Mouse (Mus musculus) cerebellum, adult 8-10 months (tissue): Measurements from ENCODE around the gene Cdr2.
"Not testable (repeated sequence)": the region's sequence is repeated elsewhere in the genome, so short reads cannot be mapped to it uniquely, and the experiment has no call there.

Experiments
- DNase-seq: peaks from one replicate; pipeline ENCODE4 v3.0.0; 2022

Cdr2 gene

GRCm38 (mm10) chr7:120982200-120982841 lies at the start of gene Cdr2, which contains the start of gene Mfsd13b:
TSS of gene Cdr2 (minus strand) at chr7:120982312.
TSS of gene Mfsd13b (plus strand) at chr7:120982509.
- DNase-seq = peak; percentile 97

GRCm38 (mm10) chr7:121029947-121030346 lies 47.8 kb upstream of the Cdr2 start:
- not testable (repeated sequence) for DNase-seq

DNA sequence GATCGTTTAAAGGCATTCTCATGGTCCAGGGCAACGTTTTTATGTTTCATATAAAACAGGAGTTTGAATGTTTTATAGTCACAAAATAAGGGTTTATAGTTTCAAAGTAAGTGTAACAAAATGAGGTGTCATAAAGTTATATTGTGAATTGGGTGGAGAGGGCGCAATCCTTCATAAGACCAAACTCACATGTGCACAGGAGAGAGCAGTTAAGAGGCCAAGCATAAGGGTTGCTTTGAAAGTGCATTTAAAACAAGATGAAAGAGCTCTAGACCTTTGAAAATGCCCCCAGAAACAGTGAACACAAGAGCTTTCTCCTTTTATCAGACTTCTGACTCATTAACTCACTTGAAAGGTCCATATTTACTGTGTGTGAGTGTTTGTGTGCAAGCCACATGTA lies 44.2 kb upstream of the Cdr2 start:
- DNase-seq = no peak

DNA sequence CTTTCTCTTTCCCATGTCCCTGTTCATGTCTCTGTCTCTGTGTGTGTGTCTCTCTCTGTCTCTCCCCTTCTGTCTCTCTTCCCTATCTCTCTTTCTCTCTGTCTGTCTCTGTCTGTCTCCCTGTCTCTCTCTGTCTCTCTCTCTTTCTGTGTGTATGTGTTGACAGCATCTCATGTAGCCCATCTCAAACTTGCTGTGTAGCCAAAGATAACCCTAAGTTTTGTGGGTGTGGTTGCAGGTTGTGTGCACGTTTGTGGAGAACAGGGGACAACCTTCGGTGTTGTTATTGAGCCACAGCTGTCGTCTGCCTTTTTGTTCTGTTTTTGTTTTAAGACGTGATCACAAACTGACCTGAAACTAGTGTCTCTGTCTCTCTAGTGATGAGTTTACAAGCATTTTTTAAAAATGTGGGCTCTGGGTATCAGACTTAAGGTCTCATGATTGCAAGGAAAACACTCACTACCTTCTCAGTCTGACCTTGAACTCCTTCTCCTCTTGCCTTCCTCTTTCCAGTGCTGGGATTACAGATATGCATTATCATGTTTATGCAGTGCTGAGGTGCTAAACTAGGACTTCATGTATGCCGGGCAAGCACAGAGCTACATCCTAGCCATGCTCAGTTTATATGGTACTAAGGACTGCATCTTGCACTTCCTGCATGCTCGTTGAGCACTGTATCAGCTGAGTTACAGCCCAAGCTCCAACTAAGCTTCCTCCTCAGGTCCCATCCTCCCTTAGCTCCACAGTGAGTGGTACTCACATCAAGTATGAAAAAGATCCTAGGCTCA lies 43.3 kb upstream of the Cdr2 start:
- DNase-seq = no peak

- no peak for DNase-seq
Measured at GRCm38 (mm10) chr7:121020277-121020676, 38.2 kb upstream of the Cdr2 start.

DNA sequence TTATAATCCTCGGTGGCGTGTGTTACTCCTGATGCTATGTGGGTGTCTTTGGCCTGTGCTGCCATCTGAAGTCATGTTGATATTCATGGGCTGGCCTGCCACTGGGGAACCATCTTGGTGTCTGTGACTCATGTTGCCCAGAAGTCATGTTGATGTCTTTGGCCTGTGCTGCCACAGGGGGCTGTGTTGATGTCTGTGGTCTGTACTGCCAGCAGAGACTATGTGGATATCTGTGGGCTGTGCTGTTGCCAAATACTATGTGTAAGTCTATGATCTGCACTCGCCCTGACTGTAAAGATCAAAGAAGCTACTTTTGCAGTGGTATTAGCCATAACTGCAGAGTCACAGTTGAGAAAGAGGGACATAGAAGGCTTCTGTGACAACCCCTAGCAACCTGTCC lies 36.7 kb upstream of the Cdr2 start:
- no peak for DNase-seq

GRCm38 (mm10) chr7:121014486-121014885 lies 32.4 kb upstream of the Cdr2 start:
- no peak for DNase-seq

DNA sequence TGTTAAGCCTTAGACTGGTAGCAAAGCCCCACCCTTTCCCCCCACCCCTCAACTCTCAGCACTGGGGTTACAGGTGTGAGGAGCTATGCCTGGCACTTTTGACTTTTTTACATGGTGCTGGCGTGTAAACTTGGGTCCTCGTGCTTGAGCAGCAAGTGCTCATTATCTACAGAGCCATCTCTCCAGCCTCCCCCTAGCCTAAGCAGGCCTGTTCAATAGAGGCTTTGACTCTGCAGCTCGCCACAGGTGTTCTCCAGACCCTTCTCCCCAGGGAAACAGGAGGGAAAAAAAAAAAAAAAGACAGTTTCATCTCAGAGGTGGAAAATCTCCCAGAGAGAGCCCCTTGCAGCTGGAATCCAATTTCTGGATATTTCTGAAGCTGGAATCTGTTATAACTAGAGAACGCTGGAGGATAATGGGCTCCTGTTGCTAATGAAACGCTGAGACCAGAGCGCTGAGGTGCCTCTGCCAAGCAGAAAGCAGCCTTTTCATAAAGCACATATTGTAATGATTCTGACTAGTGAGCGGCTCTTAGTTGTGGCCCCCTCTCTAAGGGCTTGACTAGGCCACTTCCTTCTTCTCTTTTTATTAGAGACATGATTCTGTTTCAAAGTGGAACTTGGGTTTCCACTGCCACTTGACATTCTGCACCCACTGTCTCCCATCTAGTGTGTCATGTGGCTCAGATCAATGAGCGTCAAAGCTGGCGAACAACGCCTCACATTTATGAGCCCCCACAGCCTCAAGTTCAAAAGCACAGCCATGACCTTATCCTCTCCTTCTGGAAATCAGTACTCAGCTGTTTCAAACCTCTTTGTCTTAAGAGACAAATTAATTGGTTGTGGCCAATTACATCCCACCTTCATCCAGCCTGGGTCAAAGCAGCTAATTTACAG lies 29.9 kb upstream of the Cdr2 start:
- DNase-seq = no peak

DNA sequence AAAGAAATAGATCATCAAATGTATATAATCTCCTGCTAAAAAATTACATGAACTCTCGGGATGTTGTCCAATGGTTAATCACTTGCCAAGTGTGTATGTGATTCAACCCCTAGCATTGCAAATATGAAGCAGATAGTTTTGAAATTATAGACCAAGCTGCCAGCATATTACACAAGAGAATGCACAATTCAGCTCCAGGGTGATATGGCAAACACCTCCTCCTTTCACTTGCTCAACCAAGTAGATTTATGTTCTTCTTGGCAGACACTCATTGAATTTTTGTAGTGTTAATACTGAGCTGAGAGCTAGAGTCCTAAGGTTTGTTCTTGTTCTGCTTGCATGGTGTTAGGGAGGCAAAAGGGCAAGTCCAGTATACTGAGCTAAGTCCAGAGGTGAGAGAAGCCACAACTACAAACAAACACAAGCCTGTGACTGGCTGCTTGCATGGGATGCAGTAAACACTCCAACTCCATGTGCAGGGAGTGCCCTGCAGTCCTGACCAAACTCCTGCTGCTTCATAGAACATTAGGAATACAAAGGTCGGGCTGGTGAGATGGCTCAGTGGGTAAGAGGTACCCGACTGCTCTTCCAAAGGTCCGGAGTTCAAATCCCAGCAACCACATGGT lies 21.8 kb upstream of the Cdr2 start:
- no peak for DNase-seq

- no peak for DNase-seq
Measured at GRCm38 (mm10) chr7:121002407-121002928, 20.4 kb upstream of the Cdr2 start.

GRCm38 (mm10) chr7:121001879-121002278 lies 19.8 kb upstream of the Cdr2 start:
- DNase-seq = no peak

GRCm38 (mm10) chr7:121000065-121000822 lies 18.1 kb upstream of the Cdr2 start:
- no peak for DNase-seq

GRCm38 (mm10) chr7:120999021-120999530 lies 17.0 kb upstream of the Cdr2 start:
- no peak for DNase-seq

DNA sequence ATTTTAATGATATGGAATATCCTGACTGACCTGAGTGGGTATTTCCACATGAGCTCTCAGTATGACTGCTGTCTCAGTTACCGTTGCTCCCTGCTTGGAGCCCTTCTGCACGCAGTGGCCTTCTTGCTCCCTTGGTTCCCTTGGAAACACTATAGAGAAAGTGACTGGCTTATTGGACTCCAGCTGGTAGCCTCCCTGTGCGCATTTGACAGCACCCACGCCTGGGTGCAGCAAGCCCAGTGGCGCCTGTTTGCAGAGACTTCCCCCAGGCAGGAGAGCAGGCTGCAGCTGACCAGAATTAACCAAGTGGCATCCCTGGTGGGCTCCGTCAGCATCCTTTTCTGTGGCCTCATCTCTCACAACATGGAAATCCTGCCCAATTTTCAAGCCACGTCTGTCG lies 9.1 kb upstream of the Cdr2 start:
- DNase-seq = no peak

- DNase-seq = no peak
Measured at GRCm38 (mm10) chr7:120982968-120983367, 856 bp upstream of the Cdr2 start.

- peak; percentile 33 for DNase-seq
Measured at GRCm38 (mm10) chr7:120980931-120981924, 884 bp downstream of the Cdr2 start.

- no peak for DNase-seq
Measured at GRCm38 (mm10) chr7:120980041-120980440, 2.1 kb downstream of the Cdr2 start.

DNA sequence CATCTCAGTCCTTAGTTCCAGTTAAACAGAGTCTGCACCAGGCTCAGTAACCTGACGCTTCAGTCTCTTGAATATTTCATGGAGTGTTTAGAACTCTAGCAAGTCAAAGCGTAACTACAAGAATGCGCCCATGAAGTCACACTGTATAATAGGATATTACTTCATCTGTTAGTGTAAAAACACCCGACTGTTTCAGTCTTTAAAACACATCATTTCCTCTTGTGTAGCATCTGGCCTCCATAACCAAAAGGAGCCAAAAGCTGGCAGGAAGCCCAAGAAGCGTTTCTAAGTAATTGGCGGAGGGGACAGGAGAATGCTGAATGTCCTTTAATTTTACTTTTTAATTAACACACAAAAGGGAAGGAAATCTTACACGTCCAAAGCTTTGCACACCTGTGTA lies 5.0 kb downstream of the Cdr2 start:
- no peak for DNase-seq

DNA sequence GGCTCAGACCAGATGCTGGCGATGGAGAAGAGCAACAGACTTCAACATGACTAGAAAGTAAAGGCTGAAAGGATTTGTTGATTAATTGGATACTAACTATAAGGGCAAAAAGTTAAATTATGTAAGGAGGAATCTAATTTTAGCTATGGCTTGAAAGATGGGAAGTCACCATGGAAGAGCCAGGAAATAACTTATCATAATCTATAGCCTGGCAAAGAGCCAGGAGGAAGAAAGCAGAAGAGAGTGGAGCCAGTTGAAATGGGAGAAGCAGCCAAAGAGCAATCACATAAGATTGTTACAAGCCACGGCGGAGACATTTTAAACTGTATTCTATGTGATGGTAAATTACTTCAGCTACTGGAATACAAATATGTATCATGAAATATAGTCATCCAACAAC lies 8.1 kb downstream of the Cdr2 start:
- no peak for DNase-seq

DNA sequence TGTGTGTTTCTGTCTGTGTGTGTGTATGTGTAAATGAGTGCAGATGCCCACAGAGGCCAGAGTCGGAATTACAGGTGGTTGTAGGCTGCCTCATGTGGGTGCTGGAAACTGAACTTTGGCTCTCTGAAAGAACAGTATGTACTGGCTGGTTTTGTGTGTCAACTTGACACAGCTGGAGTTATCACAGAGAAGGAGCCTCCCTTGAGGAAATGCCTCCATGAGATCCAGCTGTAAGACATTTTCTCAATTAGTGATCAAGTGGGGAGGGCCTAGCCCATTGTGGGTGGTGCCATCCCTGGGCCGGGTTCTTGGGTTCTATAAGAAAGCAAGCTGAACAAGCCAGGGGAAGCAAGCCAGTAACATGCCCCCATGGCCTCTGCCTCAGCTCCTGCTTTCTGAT lies 9.6 kb downstream of the Cdr2 start:
- DNase-seq = not testable (repeated sequence)
